Mouse (Mus musculus) limb, embryonic 11.5 days (tissue): ENCODE measurements around the gene Smc3. TPM values are rescaled to one million over a fixed set of nuclear protein-coding genes. Genes with fewer than 3 reads are reported as not detected.
"Not testable (repeated sequence)": the region's sequence is repeated elsewhere in the genome, so short reads cannot be mapped to it uniquely, and the experiment has no call there.

Experiments used
- ATAC-seq: fragments of 200-750 bp; cut with Nextera tagmentation; 2 replicates; pipeline ENCODE4 v1.8.0; 2017; ENCODE audit warnings: low read depth; ENCODE audit not compliant: insufficient number of reproducible peaks, low FRiP score, low TSS enrichment
- DNase-seq: peaks from one replicate; pipeline ENCODE4 v3.0.0-alpha.2; 2015; ENCODE audit warnings: low spot score
- H3K27ac ChIP-seq: fragments of 300-500 bp; sonication (generic); replicated peaks from 2 replicates; pipeline ENCODE4 v1.5.1; 2014; ENCODE audit warnings: low read depth, mild to moderate bottlenecking, low read length
- H3K27me3 ChIP-seq: fragments of 300-500 bp; sonication (generic); 2 replicates; pipeline ENCODE4 v1.6.1; 2014; ENCODE audit warnings: mild to moderate bottlenecking, low read length, mixed read lengths; ENCODE audit not compliant: control insufficient read depth, insufficient read depth
- H3K36me3 ChIP-seq: fragments of 300-500 bp; sonication (generic); 2 replicates; pipeline ENCODE4 v1.6.1; 2014; ENCODE audit warnings: mild to moderate bottlenecking, low read length, moderate library complexity, mixed read lengths; ENCODE audit not compliant: control insufficient read depth, insufficient read depth
- H3K4me1 ChIP-seq: fragments of 300-500 bp; sonication (generic); 2 replicates; pipeline ENCODE4 v1.6.1; 2014; ENCODE audit warnings: low read length, mixed read lengths; ENCODE audit not compliant: control insufficient read depth, insufficient read depth
- H3K4me2 ChIP-seq: fragments of 300-500 bp; sonication (generic); 2 replicates; pipeline ENCODE4 v1.6.1; 2014; ENCODE audit warnings: low read depth, mild to moderate bottlenecking, moderate library complexity; ENCODE audit not compliant: severe bottlenecking
- H3K4me3 ChIP-seq: fragments of 300-500 bp; sonication (generic); 2 replicates; pipeline ENCODE4 v1.5.1; 2014; ENCODE audit warnings: low read depth, low read length
- H3K9ac ChIP-seq: fragments of 300-500 bp; sonication (generic); 2 replicates; pipeline ENCODE4 v1.6.1; 2014; ENCODE audit warnings: mild to moderate bottlenecking, low read length
- H3K9me3 ChIP-seq: fragments of 300-500 bp; sonication (generic); 2 replicates; pipeline ENCODE4 v1.6.1; 2016; ENCODE audit warnings: low read length; ENCODE audit not compliant: control insufficient read depth
- WGBS: fragments of 180-500 bp; shearing (Covaris S2); extraction: QIAGEN DNeasy Blood & Tissue Kit; methylation state at CpG from one replicate; pipeline ENCODE4 v1.1.7; 2014; 5-methylcytosine and 5-hydroxymethylcytosine counted together
- polyA plus RNA-seq: library from polyadenylated mRNA; unstranded; fragments of >200 nt; fragmentation: Nextera tagmentation; extraction: Ambion mirVana; gene quantifications from 2 replicates; pipeline ENCODE4 v1.2.1, GENCODE M21; 2014

Gene Smc3
- polyA plus RNA-seq, 1 experiment from 2014 or later: 92.8 TPM

DNA sequence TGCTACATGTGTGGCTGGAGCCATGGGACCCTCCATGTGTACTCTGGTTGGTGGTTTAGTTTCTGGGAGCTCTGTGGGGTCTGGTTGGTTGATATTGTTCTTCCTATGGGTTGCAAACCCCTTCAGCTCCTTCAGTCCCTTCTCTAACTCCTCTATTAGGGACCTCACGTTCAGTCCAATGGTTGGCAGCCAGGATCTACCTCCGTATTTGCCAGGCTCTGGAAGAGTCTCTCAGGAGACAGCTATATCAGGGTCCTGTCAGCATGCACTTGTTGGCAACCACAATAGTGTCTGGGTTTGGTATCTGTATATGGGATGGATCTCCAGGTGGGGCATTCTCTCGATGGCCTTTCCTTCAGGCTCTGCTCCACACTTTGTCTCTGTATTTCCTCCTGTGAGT, 12.5 kb upstream of the Smc3 start:
- 91% methylated on average over 3 of the region's 3 CpGs for WGBS

DNA sequence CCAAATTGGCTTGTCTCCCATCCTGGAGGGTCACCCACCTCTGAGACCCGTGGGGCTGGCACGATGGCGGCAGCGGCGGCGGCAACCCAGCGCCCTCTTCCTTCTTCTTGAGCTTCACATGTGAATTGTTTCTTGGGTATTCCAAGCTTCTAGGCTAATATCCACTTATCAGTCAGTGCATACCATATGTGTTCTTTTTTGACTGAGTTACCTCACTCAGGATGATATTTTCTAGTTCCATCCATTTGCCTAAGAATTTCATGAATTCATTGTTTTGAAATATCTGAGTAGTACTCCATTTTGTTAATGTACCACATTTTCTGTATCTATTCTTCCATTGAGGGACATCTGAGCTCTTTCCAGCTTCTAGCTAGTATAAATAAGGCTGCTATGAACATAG, 11.2 kb upstream of the Smc3 start, which contains the start of gene Nutf2-ps1:
Nutf2-ps1 (minus strand) TSS at position 101 of the 400 bp plus-strand sequence.
- not testable (repeated sequence) for H3K9ac ChIP-seq, H3K4me3 ChIP-seq, DNase-seq, H3K36me3 ChIP-seq, H3K4me1 ChIP-seq, H3K9me3 ChIP-seq, ATAC-seq, H3K27me3 ChIP-seq, H3K4me2 ChIP-seq, H3K27ac ChIP-seq
- WGBS: 95% methylated on average over 7 of the region's 7 CpGs

More for the DNA sequence above, 12.5 kb upstream of the Smc3 start:
- DNase-seq: peak; percentile 9
- not testable (repeated sequence) for H3K36me3 ChIP-seq, H3K27me3 ChIP-seq, H3K9ac ChIP-seq, ATAC-seq, H3K4me3 ChIP-seq, H3K27ac ChIP-seq, H3K4me2 ChIP-seq, H3K4me1 ChIP-seq
- H3K9me3 ChIP-seq: peaks cover 10% of the 10 kb centered on the region; the same call in 1 of the 2 replicates

DNA sequence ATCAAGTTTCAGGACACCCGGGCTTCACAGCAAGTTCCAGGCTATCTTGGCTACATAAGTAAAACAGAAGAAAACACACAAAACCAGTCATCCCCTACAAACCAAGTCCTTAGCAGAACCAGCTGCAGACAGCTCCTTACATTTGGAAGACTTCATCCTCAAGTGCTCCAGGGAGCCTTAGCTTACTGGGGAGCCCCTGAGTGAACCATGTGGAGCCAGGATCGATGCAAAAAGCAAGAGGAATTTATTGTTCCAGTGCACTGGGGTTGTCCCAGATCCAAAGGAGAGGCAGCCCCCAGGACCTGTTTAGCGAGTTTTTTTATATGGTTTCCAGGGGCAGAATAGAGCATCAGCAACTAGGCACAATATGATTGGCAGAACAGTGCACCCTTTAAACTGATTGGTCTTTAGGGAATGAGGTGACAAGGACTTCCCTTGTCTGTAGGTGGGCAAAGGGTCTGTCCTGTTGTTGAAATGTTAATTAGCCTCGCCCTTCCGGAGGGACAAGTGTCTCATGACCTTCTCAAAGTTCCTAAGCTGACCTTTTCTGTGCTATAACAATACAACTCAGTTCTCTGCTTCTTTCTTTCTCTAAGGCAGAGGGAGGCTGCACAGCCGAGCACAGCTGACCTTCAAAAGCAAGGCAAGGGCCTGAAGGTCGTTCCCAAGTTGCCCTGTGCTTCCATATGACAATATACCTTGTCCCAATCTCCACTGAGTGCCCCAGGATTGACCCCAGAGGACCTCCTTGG, 3.3 kb upstream of the Smc3 start:
- DNase-seq: no peak
- WGBS: 69% methylated on average over 7 of the region's 7 CpGs
- H3K4me1 ChIP-seq: no peaks in the 10 kb centered on the region

DNA sequence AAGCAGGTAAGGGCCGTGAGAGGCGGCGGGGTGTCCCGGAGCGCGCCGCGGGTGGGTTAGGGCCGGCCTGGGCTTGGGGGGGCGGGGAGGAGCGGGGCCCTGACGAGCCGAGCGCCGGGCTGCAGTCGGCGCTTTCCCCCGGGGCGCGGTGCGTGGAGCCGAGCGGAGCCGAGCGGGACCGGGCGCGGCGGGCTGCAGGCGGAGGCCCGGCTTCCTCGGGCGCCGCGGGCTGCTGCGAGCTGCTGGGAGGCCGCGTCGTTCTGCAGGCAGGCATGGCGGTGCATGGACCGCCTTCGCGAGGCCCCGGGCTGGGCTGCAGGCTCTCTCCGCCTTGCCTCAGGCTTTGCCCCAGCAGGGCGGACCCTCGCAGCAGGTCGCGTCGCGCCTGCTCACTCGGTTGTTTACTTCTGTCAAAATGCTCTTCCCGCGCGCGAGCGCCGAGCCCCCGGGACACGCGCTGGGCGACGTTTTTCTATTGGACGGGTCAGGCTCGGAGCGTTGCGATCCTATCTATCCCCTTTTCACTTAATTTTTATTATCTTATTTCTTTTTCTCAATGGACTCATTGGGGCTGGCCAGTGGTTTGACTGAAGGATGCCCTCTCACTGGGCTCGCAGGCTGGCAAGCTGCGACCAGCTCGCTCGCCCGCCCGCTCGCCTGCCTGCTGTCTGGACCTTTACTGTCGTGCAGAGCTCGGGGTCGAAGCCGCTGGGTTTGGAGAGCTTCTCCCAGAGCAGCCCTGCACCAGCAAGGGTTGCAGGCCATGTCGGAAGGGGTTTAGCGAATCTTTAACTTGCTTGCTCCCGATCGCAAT, 558 bp downstream of the Smc3 start:
- no peak for ATAC-seq
- peak overlapping the region; percentile 98 for H3K4me3 ChIP-seq
- DNase-seq: peak; percentile 63
- peak overlapping the region; percentile 91 for H3K9ac ChIP-seq
- H3K27me3 ChIP-seq: no peaks in the 10 kb centered on the region
- H3K9me3 ChIP-seq: no peaks in the 10 kb centered on the region
- no peaks in the 10 kb centered on the region for H3K4me1 ChIP-seq
- under 1% methylated on average over 48 of the region's 82 CpGs for WGBS
- H3K36me3 ChIP-seq: 0 out of 2 replicates have a peak, but pooled peaks cover 2% of the 10 kb centered on the region
- H3K27ac ChIP-seq: peak overlapping the region; percentile 90
- H3K4me2 ChIP-seq: peak overlapping the region; percentile 88

More for the DNA sequence above, 3.3 kb upstream of the Smc3 start:
- H3K36me3 ChIP-seq: no peaks in the 10 kb centered on the region
- H3K27ac ChIP-seq: no peak overlapping the region
- no peaks in the 10 kb centered on the region for H3K9me3 ChIP-seq
- H3K4me3 ChIP-seq: no peak overlapping the region
- H3K4me2 ChIP-seq: no peak overlapping the region
- H3K9ac ChIP-seq: no peak overlapping the region
- H3K27me3 ChIP-seq: no peaks in the 10 kb centered on the region
- ATAC-seq: no peak

DNA sequence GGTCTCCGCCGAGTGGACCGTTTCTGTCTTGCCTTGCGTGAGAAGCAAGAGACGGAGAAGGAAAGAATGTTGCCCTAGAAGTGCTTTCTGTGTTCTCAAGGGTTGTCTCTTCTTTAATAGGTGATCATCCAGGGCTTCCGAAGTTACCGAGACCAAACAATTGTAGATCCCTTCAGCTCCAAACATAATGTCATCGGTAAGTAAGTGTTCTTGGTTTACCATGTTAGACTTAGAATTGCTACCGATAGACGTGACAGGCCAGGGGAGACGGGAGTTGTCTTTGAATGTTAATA, 1.1 kb downstream of the Smc3 start:
- no peak for DNase-seq
- ATAC-seq: no peak
- Histone ChIP-seq H3K4me3 (peak overlapping the region; percentile 98), H3K9ac (peak overlapping the region; percentile 91), H3K36me3 (peaks cover 4% of the 10 kb centered on the region; the same call in 1 of the 2 replicates), H3K27me3 (no peaks in the 10 kb centered on the region), H3K4me1 (no peaks in the 10 kb centered on the region), H3K27ac (no peak overlapping the region), H3K4me2 (peak overlapping the region; percentile 88), H3K9me3 (no peaks in the 10 kb centered on the region)
- WGBS: 18% methylated on average over 11 of the region's 11 CpGs

DNA sequence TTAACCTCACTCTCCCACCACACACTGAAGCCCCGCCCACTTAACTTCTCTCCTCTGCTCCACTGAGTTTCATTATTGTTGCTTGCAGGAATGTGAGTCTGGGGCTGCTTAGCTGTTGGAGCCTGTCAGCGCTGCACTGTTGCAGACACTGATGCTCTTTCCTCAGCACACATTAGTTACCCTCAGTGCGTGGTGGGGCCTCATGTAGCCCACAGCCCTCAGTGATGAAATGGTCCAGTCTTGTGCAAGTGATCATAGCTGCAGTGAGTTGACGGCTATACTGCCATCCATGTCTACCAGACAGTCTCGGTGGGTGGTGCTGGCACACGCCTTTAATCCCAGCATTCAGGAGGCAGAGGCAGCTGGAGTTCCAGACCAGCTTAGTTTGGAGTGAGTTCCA, 8.7 kb downstream of the Smc3 start:
- Histone ChIP-seq H3K27ac (no peak overlapping the region), H3K4me1 (no peaks in the 10 kb centered on the region), H3K36me3 (peaks cover 11% of the 10 kb centered on the region), H3K4me3 (no peak overlapping the region), H3K27me3 (no peaks in the 10 kb centered on the region), H3K4me2 (no peak overlapping the region), H3K9me3 (no peaks in the 10 kb centered on the region), H3K9ac (no peak overlapping the region)
- 85% methylated on average over 6 of the region's 6 CpGs for WGBS
- DNase-seq (no peak), ATAC-seq (no peak)

DNA sequence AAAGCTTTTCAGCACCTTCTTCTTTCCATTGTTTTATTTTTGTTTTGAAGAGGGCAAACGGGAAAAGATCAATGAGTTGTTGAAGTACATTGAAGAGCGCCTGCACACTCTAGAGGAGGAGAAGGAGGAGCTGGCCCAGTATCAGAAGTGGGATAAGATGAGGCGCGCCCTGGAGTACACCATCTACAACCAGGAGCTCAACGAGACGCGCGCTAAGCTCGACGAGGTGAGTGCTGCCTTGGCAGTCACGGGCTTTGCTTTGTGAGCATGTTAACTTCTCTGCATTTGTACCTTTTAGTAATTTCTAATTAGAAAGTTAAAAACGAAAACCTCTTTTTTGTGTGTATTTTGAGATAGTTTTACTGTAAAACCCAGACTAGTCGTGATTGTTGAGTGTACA, 21.5 kb downstream of the Smc3 start:
- H3K27me3 ChIP-seq: no peaks in the 10 kb centered on the region
- H3K27ac ChIP-seq: no peak overlapping the region
- H3K4me1 ChIP-seq: no peaks in the 10 kb centered on the region
- H3K36me3 ChIP-seq: peaks cover 11% of the 10 kb centered on the region
- DNase-seq: no peak
- no peaks in the 10 kb centered on the region for H3K9me3 ChIP-seq
- H3K4me2 ChIP-seq: no peak overlapping the region
- WGBS: 94% methylated on average over 13 of the region's 13 CpGs
- ATAC-seq: no peak
- no peak overlapping the region for H3K9ac ChIP-seq
- H3K4me3 ChIP-seq: no peak overlapping the region

DNA sequence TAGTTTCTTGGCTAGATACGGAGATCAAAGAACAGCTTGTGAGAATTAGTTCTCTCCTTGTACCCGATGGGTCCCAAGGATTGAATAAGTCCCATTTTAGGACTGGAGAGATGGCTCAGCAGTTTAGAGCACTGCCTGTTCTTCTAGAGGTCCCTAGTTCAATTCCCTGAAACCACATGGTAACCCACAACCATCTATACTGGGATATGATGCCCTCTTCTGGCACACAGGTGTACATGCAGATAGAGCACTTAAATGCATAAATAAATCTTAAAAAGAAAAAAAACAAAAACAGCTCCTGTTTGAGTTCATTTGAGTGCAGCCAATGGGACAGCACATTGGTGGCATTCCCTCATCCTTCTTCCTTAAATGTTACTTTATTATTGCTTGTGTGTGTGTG, 37.8 kb downstream of the Smc3 start:
- Histone ChIP-seq H3K36me3 (peaks cover 29% of the 10 kb centered on the region), H3K4me2 (no peak overlapping the region), H3K4me1 (no peaks in the 10 kb centered on the region), H3K27me3 (no peaks in the 10 kb centered on the region), H3K27ac (no peak overlapping the region), H3K4me3 (no peak overlapping the region), H3K9me3 (no peaks in the 10 kb centered on the region), H3K9ac (no peak overlapping the region)
- no peak for DNase-seq
- ATAC-seq: no peak
- WGBS: 91% methylated on average over 2 of the region's 2 CpGs
